Mouse (Mus musculus) kidney, adult 2 months (tissue): ENCODE results near the gene Hoxd10. TPM values are rescaled to one million over a fixed set of nuclear protein-coding genes. Genes with fewer than 3 reads are reported as not detected.

Experiments used
- DNase-seq: peaks from one replicate; pipeline ENCODE4 v3.0.0; 2021
- H3K27ac ChIP-seq: fragments of 200-500 bp; 2 replicates; pipeline ENCODE4 v1.5.1; 2012; ENCODE audit warnings: low read depth, low read length, control low read depth, inconsistent platforms; ENCODE audit not compliant: insufficient read depth
- H3K27me3 ChIP-seq: fragments of 200-500 bp; replicated peaks from 2 replicates; pipeline ENCODE4 v1.6.1; 2012; ENCODE audit warnings: mild to moderate bottlenecking, moderate library complexity, low read length, inconsistent platforms; ENCODE audit not compliant: control insufficient read depth, insufficient read depth
- H3K36me3 ChIP-seq: fragments of 200-500 bp; 2 replicates; pipeline ENCODE4 v1.6.1; 2012; ENCODE audit warnings: mild to moderate bottlenecking, moderate library complexity, low read length, inconsistent platforms; ENCODE audit not compliant: control insufficient read depth, insufficient read depth
- H3K4me1 ChIP-seq: fragments of 200-500 bp; 2 replicates; pipeline ENCODE4 v1.6.1; 2011; ENCODE audit warnings: low read length; ENCODE audit not compliant: control insufficient read depth, insufficient read depth
- H3K4me3 ChIP-seq: fragments of 200-500 bp; 2 replicates; pipeline ENCODE4 v1.5.1; 2011; ENCODE audit warnings: mild to moderate bottlenecking, low read depth, low read length, control low read depth; ENCODE audit not compliant: insufficient read depth
- CTCF ChIP-seq: fragments of 200-500 bp; conservative IDR thresholded peaks from 2 replicates; pipeline ENCODE4 v1.5.1; 2011; ENCODE audit warnings: low read depth, mild to moderate bottlenecking, control low read depth, low read length, moderate library complexity, mixed read lengths; ENCODE audit not compliant: insufficient read depth, insufficient read length
- POLR2A ChIP-seq: fragments of 200-500 bp; IDR thresholded peaks from one replicate; pipeline ENCODE4 v1.6.1; 2011; ENCODE audit warnings: low read depth, low read length, control low read depth
- WGBS: fragments of 180-500 bp; shearing (Covaris S2); methylation state at CpG from one replicate; pipeline ENCODE4 v1.1.7; 2018; 5-methylcytosine and 5-hydroxymethylcytosine counted together
- polyA plus RNA-seq: library from polyadenylated mRNA; depleted of rRNA; stranded (reverse); fragments of >200 nt; gene quantifications from 2 replicates; pipeline ENCODE4 v1.2.3, GENCODE M21; 2012

Hoxd10 gene
- polyA plus RNA-seq, 1 experiment, result 7.9 TPM

- Histone ChIP-seq H3K4me3 (peak within 1 kb of the TSS; percentile 97), H3K36me3 (no peaks in the 10 kb centered on the region), H3K27ac (peak within 1 kb of the TSS; percentile 99), H3K4me1 (peaks cover 8% of the 10 kb centered on the region; the same call in 1 of the 2 replicates), H3K27me3 (no peaks in the 10 kb centered on the region)
- TF ChIP-seq POLR2A (no peak), CTCF (no peak)
- DNase-seq, result peak; percentile 85
- WGBS, result under 1% methylated on average over 65 of the region's 65 CpGs
Observed at GRCm38 (mm10) chr2:74711721-74712621, 20.2 kb downstream of the Hoxd10 start, which contains the start of the genes Hoxd3 and Hoxd4. Gene Hoxd3, plus strand, starts transcription at chr2:74711927. Gene Hoxd4, plus strand, starts transcription at chr2:74711929.

GRCm38 (mm10) chr2:74713239-74714150 lies 21.8 kb downstream of the Hoxd10 start:
- Histone ChIP-seq H3K27me3 (no peaks in the 10 kb centered on the region), H3K36me3 (no peaks in the 10 kb centered on the region), H3K4me3 (peak overlapping the region; percentile 44), H3K4me1 (peaks cover 8% of the 10 kb centered on the region; the same call in 1 of the 2 replicates), H3K27ac (peak overlapping the region; percentile 79)
- TF ChIP-seq POLR2A (no peak), CTCF (no peak)
- WGBS, result 33% methylated on average over 19 of the region's 19 CpGs
- no peak for DNase-seq

- H3K4me1 ChIP-seq, result peaks cover 5% of the 10 kb centered on the region; the same call in 1 of the 2 replicates
- H3K4me3 ChIP-seq, result peak overlapping the region; percentile 22
- H3K27ac ChIP-seq, result peak overlapping the region; percentile 79
- H3K36me3 ChIP-seq, result no peaks in the 10 kb centered on the region
- TF ChIP-seq POLR2A (no peak), CTCF (no peak)
- no peaks in the 10 kb centered on the region for H3K27me3 ChIP-seq
- DNase-seq, result no peak
- WGBS, result 18% methylated on average over 18 of the region's 18 CpGs
Observed at GRCm38 (mm10) chr2:74714156-74714789, 22.5 kb downstream of the Hoxd10 start.

- TF ChIP-seq CTCF (no peak), POLR2A (peak; percentile 22)
- no peak for DNase-seq
- Histone ChIP-seq H3K4me1 (peaks cover 8% of the 10 kb centered on the region; the same call in 1 of the 2 replicates), H3K36me3 (no peaks in the 10 kb centered on the region), H3K27me3 (no peaks in the 10 kb centered on the region), H3K4me3 (peak overlapping the region; percentile 6), H3K27ac (peak overlapping the region; percentile 79)
- WGBS, result 20% methylated on average over 14 of the region's 14 CpGs
Observed at GRCm38 (mm10) chr2:74714881-74715280, 23.2 kb downstream of the Hoxd10 start.

- H3K4me3 ChIP-seq, result peak overlapping the region; percentile 12; the same call in 1 of the 2 replicates
Observed at GRCm38 (mm10) chr2:74715504-74716241, 23.9 kb downstream of the Hoxd10 start.

GRCm38 (mm10) chr2:74720384-74720783 lies 28.7 kb downstream of the Hoxd10 start:
- DNase-seq, result no peak
- Histone ChIP-seq H3K27ac (no peak overlapping the region), H3K36me3 (no peaks in the 10 kb centered on the region), H3K4me3 (no peak overlapping the region), H3K27me3 (no peaks in the 10 kb centered on the region), H3K4me1 (peaks cover 21% of the 10 kb centered on the region; the same call in 1 of the 2 replicates)
- TF ChIP-seq POLR2A (no peak), CTCF (no peak)
- WGBS, result 56% methylated on average over 2 of the region's 2 CpGs

More at GRCm38 (mm10) chr2:74715504-74716241, 23.9 kb downstream of the Hoxd10 start:
- peak; percentile 94 for DNase-seq
- Histone ChIP-seq H3K27ac (no peak overlapping the region; the same call in 1 of the 2 replicates), H3K4me1 (peaks cover 8% of the 10 kb centered on the region; the same call in 1 of the 2 replicates), H3K27me3 (no peaks in the 10 kb centered on the region), H3K36me3 (no peaks in the 10 kb centered on the region)
- 4% methylated on average over 26 of the region's 26 CpGs for WGBS
- TF ChIP-seq CTCF (peak; percentile 92), POLR2A (no peak)
